30 mouse cellular contexts compared by ENCODE assay signal in the genomic region with DNA sequence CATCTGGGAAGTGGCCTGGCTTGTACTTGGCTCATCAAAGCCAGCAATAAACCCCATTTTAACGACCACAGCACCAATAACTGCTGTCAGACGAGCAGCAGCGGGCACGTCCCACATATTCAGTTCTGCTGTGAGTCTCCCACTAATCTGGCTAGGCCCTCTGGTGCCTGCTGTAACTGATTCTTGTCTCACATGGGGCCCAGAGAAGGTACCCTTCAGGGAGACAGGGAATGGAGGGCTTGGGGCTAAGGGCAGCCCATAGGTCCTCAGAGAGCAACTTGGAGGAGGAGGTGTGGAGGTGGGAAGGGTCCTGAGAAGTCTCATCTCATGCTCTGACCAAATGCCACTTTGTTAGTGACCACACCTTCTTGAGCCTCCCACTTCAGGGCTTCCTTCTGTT. TPM values are rescaled to one million over a fixed set of nuclear protein-coding genes. Genes with fewer than 3 reads are reported as not detected.
"Had no signal": no experiment of that assay in that cellular context is flagged by ENCODE, and none has a peak within 500 bp of the region (broad histone marks: within the 10 kb centered on the region; RNA-seq: fewer than 3 reads in every experiment).

No protein-coding gene starts in this region.

- DNase-seq: cerebellum, adult 2 months; cerebellum, adult 8-10 months; cerebellum, adult 9-10 months; cerebellum, adult 9-11 months; cerebellum, postnatal 10 days; cerebellum, postnatal 14 days; cerebellum, postnatal 25 days; cerebellum, postnatal 36 days; embryo, embryonic 11 days; forebrain, postnatal 0 days; gastrocnemius, adult 2 months; gastrocnemius, postnatal 10 days; gastrocnemius, postnatal 14 days; gastrocnemius, postnatal 25 days; gastrocnemius, postnatal 36 days; heart, adult 18-20 months; heart, adult 2 months had no signal

- H3K4me2 ChIP-seq: embryonic facial prominence, embryonic 12.5 days; embryonic facial prominence, embryonic 13.5 days; embryonic facial prominence, embryonic 15.5 days; forebrain, embryonic 12.5 days; forebrain, embryonic 13.5 days; forebrain, embryonic 15.5 days had no signal

- H3K27ac ChIP-seq: embryonic facial prominence, embryonic 10.5 days; embryonic facial prominence, embryonic 12.5 days; embryonic facial prominence, embryonic 13.5 days; embryonic facial prominence, embryonic 15.5 days; forebrain, embryonic 10.5 days; forebrain, embryonic 12.5 days; forebrain, embryonic 13.5 days; forebrain, embryonic 15.5 days; gastrocnemius, adult 2 months; heart, adult 2 months had no signal

- H3K36me3 ChIP-seq: embryonic facial prominence, embryonic 10.5 days; embryonic facial prominence, embryonic 12.5 days; embryonic facial prominence, embryonic 13.5 days; embryonic facial prominence, embryonic 15.5 days; forebrain, embryonic 10.5 days; forebrain, embryonic 12.5 days; forebrain, embryonic 15.5 days had no signal

- ATAC-seq: forebrain, embryonic 13.5 days; forebrain, embryonic 14.5 days; forebrain, embryonic 15.5 days; forebrain, embryonic 16.5 days; forebrain, postnatal 0 days had no signal

- H3K9ac ChIP-seq: embryonic facial prominence, embryonic 12.5 days; embryonic facial prominence, embryonic 13.5 days; embryonic facial prominence, embryonic 15.5 days; forebrain, embryonic 12.5 days; forebrain, embryonic 13.5 days; forebrain, embryonic 15.5 days; forebrain, postnatal 0 days had no signal

- H3K9me3 ChIP-seq: embryonic facial prominence, embryonic 12.5 days; embryonic facial prominence, embryonic 15.5 days; forebrain, embryonic 15.5 days had no signal

- H3K4me3 ChIP-seq: embryonic facial prominence, embryonic 10.5 days; embryonic facial prominence, embryonic 12.5 days; embryonic facial prominence, embryonic 13.5 days; embryonic facial prominence, embryonic 15.5 days; erythroblast, embryonic 14.5 days; forebrain, embryonic 10.5 days; forebrain, embryonic 12.5 days; forebrain, embryonic 13.5 days; forebrain, embryonic 15.5 days; gastrocnemius, adult 2 months; heart, adult 2 months had no signal

RNA-seq across cellular contexts. Expression of a gene that starts 19.7 kb away (rescaled TPM):
- polyA plus RNA-seq: erythroblast, embryonic 14.5 days had no signal

RNA-seq across cellular contexts. Expression of a gene that starts 19.8 kb away (rescaled TPM):
- polyA plus RNA-seq: erythroblast, embryonic 14.5 days had no signal

RNA-seq across cellular contexts. Expression of a gene that starts 24.1 kb away (rescaled TPM):
- polyA plus RNA-seq: erythroblast, embryonic 14.5 days had no signal

RNA-seq across cellular contexts. Expression of a gene that starts 59.1 kb away (rescaled TPM):
- polyA plus RNA-seq: cerebellum, adult 2 months; embryonic facial prominence, embryonic 11.5 days; embryonic facial prominence, embryonic 13.5 days; embryonic facial prominence, embryonic 15.5 days; erythroblast, embryonic 14.5 days; forebrain, embryonic 10.5 days; forebrain, embryonic 11.5 days; forebrain, embryonic 12.5 days; forebrain, embryonic 13.5 days; forebrain, embryonic 14.5 days; forebrain, embryonic 15.5 days; forebrain, embryonic 16.5 days had no signal
